Mouse (Mus musculus) limb, embryonic 14.5 days (tissue): ENCODE data around the gene Rcor3. TPM values are rescaled to one million over a fixed set of nuclear protein-coding genes. Genes with fewer than 3 reads are reported as not detected.

ENCODE experiments used
- ATAC-seq: fragments of 200-750 bp; cut with Nextera tagmentation; 2 replicates; pipeline ENCODE4 v1.8.0; 2017; ENCODE audit warnings: low read depth, moderate number of reproducible peaks, moderate TSS enrichment; ENCODE audit not compliant: low FRiP score
- DNase-seq: peaks from one replicate; pipeline ENCODE4 v3.0.0-alpha.2; 2015; ENCODE audit warnings: low spot score
- H3K27ac ChIP-seq: fragments of 300-500 bp; sonication (generic); replicated peaks from 2 replicates; pipeline ENCODE4 v1.5.1; 2014; ENCODE audit warnings: low read depth, mild to moderate bottlenecking, low read length, moderate library complexity, mixed read lengths
- H3K27me3 ChIP-seq: fragments of 300-500 bp; sonication (generic); 2 replicates; pipeline ENCODE4 v1.6.1; 2014; ENCODE audit warnings: low read length, mixed read lengths; ENCODE audit not compliant: control insufficient read depth, insufficient read depth
- H3K36me3 ChIP-seq: fragments of 300-500 bp; sonication (generic); 2 replicates; pipeline ENCODE4 v1.6.1; 2014; ENCODE audit warnings: mild to moderate bottlenecking, low read length, moderate library complexity, mixed read lengths; ENCODE audit not compliant: control insufficient read depth, insufficient read depth
- H3K4me1 ChIP-seq: fragments of 300-500 bp; sonication (generic); 2 replicates; pipeline ENCODE4 v1.6.1; 2014; ENCODE audit warnings: antibody characterized with exemption, low read length, mixed read lengths; ENCODE audit not compliant: control insufficient read depth, insufficient read depth
- H3K4me2 ChIP-seq: fragments of 300-500 bp; sonication (generic); replicated peaks from 2 replicates; pipeline ENCODE4 v1.6.1; 2014; ENCODE audit warnings: low read depth, mild to moderate bottlenecking, low read length, moderate library complexity; ENCODE audit not compliant: severe bottlenecking
- H3K4me3 ChIP-seq: fragments of 300-500 bp; sonication (generic); replicated peaks from 2 replicates; pipeline ENCODE4 v1.5.1; 2014; ENCODE audit warnings: low read length
- H3K9ac ChIP-seq: fragments of 300-500 bp; sonication (generic); 2 replicates; pipeline ENCODE4 v1.6.1; 2014; ENCODE audit warnings: mild to moderate bottlenecking, low read depth, low read length, moderate library complexity; ENCODE audit not compliant: severe bottlenecking
- H3K9me3 ChIP-seq: fragments of 300-500 bp; sonication (generic); 2 replicates; pipeline ENCODE4 v1.6.1; 2016; ENCODE audit warnings: low read length; ENCODE audit not compliant: control insufficient read depth
- POLR2A ChIP-seq: fragments of 200-500 bp; IDR thresholded peaks from 2 replicates; pipeline ENCODE4 v1.8.0; 2012; ENCODE audit warnings: inconsistent platforms, mild to moderate bottlenecking, moderate library complexity, borderline replicate concordance; ENCODE audit not compliant: insufficient read depth, insufficient read length; ENCODE audit errors: extremely low read depth
- WGBS: fragments of 180-500 bp; shearing (Covaris S2); extraction: QIAGEN DNeasy Blood & Tissue Kit; methylation state at CpG from one replicate; pipeline ENCODE4 v1.1.7; 2014; 5-methylcytosine and 5-hydroxymethylcytosine counted together
- polyA plus RNA-seq, 2 experiments: library from polyadenylated mRNA; depleted of rRNA in 1 of 2; stranded (reverse) in 1 of 2; unstranded in 1 of 2; fragments of >200 nt; fragmentation: Nextera tagmentation in 1 of 2; extraction: Ambion mirVana in 1 of 2; gene quantifications; 2 replicates each; pipeline versions ENCODE4 v1.2.1 to v1.2.3; 2012 to 2014

Gene Rcor3
- polyA plus RNA-seq, 2 experiments = 34.3 to 49.8 TPM

DNA sequence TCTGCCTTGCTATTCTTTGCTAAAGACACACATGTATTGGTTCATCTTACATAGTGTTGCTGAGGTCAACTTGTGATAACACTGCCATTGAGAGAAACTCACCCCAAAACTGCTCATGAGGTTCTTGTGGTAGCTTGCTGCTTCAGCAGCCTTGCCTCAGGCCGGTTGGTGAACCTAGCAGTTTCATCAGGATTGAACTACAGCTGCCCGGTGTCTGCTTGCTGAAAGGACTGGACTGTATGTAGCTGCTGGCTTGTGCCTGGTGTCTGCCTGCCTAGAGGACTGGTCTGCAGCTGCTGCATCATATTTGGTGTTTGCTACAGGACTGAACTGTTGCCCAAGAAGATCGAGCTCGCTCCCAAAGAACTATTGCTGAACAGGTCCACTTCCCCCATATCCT lies 61.8 kb downstream of the Rcor3 start:
- 77% methylated on average over 4 of the region's 4 CpGs for WGBS
- H3K4me3 ChIP-seq = no peak overlapping the region
- H3K9me3 ChIP-seq = no peaks in the 10 kb centered on the region
- DNase-seq (no peak), ATAC-seq (no peak)
- no peaks in the 10 kb centered on the region for H3K27me3 ChIP-seq
- no peak overlapping the region for H3K27ac ChIP-seq
- peaks cover 20% of the 10 kb centered on the region for H3K4me1 ChIP-seq
- no peak for TF ChIP-seq POLR2A
- no peaks in the 10 kb centered on the region for H3K36me3 ChIP-seq
- H3K4me2 ChIP-seq = no peak overlapping the region
- no peak overlapping the region for H3K9ac ChIP-seq

DNA sequence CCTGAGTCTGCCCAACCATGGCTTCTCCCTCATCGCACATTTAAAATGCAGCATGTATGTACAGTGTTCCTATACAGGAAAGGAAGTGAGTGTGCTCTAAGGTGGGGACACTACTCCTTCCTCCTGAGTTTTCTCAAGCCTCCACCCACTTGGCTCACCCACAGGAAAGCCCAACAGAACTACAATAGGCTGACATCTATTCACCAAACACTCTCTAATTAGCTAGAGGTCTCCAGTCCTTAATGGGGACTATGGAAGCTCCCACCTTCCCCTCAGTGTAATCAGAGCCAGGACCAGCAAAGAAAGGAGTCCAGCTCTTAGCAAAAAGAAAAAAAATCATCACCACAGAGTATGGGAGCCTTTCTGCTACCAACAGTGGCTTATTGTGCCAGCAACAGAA lies 63.0 kb downstream of the Rcor3 start:
- H3K9me3 ChIP-seq = no peaks in the 10 kb centered on the region
- no peaks in the 10 kb centered on the region for H3K27me3 ChIP-seq
- TF ChIP-seq POLR2A = no peak
- H3K4me2 ChIP-seq = no peak overlapping the region
- ATAC-seq = no peak
- H3K36me3 ChIP-seq = no peaks in the 10 kb centered on the region
- 77% methylated on average over 1 of the region's 1 CpGs for WGBS
- H3K27ac ChIP-seq = no peak overlapping the region
- no peak overlapping the region for H3K9ac ChIP-seq
- H3K4me1 ChIP-seq = peaks cover 33% of the 10 kb centered on the region
- H3K4me3 ChIP-seq = no peak overlapping the region
- DNase-seq = no peak

DNA sequence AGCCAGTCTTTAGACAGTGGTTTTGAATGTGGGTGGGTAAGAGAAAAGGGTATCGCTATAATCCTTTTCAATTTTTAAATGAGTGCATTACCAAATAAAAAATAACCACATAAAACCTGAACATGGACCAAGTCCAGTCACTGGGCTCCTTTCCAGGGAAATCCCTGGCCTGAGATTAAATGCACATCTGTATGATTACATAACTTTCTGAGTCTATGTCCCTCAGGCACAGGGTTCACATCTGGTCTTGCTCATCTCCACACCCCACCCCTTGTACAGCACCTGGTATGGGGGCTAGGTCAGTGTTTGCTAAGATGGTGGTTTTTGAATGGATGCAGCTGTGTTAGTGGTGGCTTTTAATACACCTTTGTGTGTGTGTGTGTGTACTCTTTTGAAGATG lies 65.4 kb downstream of the Rcor3 start:
- Histone ChIP-seq H3K9ac (no peak overlapping the region), H3K27me3 (no peaks in the 10 kb centered on the region), H3K36me3 (no peaks in the 10 kb centered on the region; the same call in 1 of the 2 replicates), H3K9me3 (no peaks in the 10 kb centered on the region), H3K4me3 (no peak overlapping the region), H3K4me1 (peaks cover 31% of the 10 kb centered on the region), H3K27ac (no peak overlapping the region; the same call in 1 of the 2 replicates), H3K4me2 (no peak overlapping the region)
- peak; percentile 73 for ATAC-seq
- no peak for TF ChIP-seq POLR2A
- DNase-seq = peak; percentile 71
- WGBS = 45% methylated on average over 1 of the region's 1 CpGs

DNA sequence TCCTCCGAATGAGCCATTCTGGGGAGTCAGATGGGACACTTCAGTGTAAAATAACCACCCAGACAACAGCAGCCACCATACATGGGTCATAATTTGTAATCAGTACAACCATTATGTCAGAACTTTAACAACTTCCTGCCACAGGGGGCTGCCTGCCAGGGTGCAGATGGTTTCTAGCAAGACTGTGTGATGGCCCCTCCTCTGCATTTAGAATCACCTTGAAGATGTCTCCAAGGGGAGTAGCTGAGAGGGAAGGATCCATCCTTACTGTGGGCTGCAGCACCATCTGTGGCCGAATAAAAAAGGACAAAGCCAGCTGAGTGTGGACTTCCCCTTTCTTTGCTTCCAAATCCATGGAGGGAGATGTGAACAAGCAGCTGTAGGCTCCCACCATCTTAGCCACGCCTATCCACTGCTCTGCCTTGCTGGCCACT lies 67.2 kb downstream of the Rcor3 start:
- Histone ChIP-seq H3K9ac (0 out of 2 replicates have a peak overlapping the region, but pooled peaks have one; percentile 26), H3K9me3 (no peaks in the 10 kb centered on the region), H3K4me3 (no peak overlapping the region), H3K4me1 (peaks cover 31% of the 10 kb centered on the region), H3K27me3 (no peaks in the 10 kb centered on the region), H3K36me3 (peaks cover 11% of the 10 kb centered on the region), H3K27ac (0 out of 2 replicates have a peak overlapping the region, but pooled peaks have one; percentile 6), H3K4me2 (peak overlapping the region; percentile 34; the same call in 1 of the 2 replicates)
- DNase-seq (peak; percentile 38), ATAC-seq (peak; percentile 46)
- 30% methylated on average over 3 of the region's 3 CpGs for WGBS
- TF ChIP-seq POLR2A = no peak

DNA sequence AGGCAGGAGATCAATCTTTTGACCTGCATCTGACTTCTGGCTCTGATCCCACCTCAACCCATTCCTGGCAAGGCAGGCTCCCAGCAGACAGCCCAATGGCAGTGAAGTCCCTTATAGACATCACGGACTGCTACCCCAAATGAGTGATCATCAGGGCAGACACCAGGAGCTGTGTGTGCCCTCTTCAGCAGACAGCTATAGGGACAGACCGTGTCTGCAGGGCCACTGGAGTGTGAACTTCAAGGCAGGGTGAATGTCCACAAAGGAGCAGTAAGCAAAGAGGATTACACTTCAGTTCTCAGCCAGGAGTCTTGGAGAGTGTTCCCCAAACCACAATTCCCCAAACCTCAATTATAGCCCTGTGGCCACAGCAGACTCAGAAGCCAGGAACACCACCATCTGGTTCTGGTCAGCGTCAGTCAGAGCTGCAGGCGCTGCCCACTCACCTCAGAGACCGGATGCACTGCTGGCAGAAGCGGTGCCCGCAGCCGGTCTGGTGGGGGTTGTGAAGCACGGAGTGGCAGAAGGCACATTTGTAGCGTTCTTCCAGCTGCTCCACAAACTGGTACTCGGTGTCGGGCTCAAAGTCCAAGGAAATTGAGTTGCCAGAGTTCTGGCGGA lies 67.8 kb downstream of the Rcor3 start:
- DNase-seq (peak; percentile 57), ATAC-seq (no peak)
- 9% methylated on average over 13 of the region's 13 CpGs for WGBS
- H3K36me3 ChIP-seq = peaks cover 15% of the 10 kb centered on the region
- peaks cover 31% of the 10 kb centered on the region for H3K4me1 ChIP-seq
- TF ChIP-seq POLR2A = no peak
- 0 out of 2 replicates have a peak overlapping the region, but pooled peaks have one; percentile 8 for H3K27ac ChIP-seq
- no peaks in the 10 kb centered on the region for H3K27me3 ChIP-seq
- H3K9ac ChIP-seq = peak overlapping the region; percentile 26; the same call in 1 of the 2 replicates
- no peak overlapping the region for H3K4me3 ChIP-seq
- H3K9me3 ChIP-seq = no peaks in the 10 kb centered on the region
- H3K4me2 ChIP-seq = peak overlapping the region; percentile 34
